Mouse (Mus musculus) liver, embryonic 11.5 days (tissue): ENCODE measurements around the gene 9930111J21Rik2. TPM values are rescaled to one million over a fixed set of nuclear protein-coding genes. Genes with fewer than 3 reads are reported as not detected.

ENCODE experiments used
- ATAC-seq: fragments of 200-750 bp; cut with Nextera tagmentation; replicated peaks from 2 replicates; pipeline ENCODE4 v1.8.0; 2017; ENCODE audit warnings: moderate number of reproducible peaks, mild to moderate bottlenecking, moderate TSS enrichment, moderate library complexity; ENCODE audit not compliant: low FRiP score
- DNase-seq: peaks from one replicate; pipeline ENCODE4 v3.0.0-alpha.2; 2017; ENCODE audit warnings: low spot score
- H3K27ac ChIP-seq: fragments of 300-500 bp; sonication (generic); 2 replicates; pipeline ENCODE4 v1.5.1; 2014; ENCODE audit warnings: mild to moderate bottlenecking, low read depth, low read length, control low read depth
- H3K27me3 ChIP-seq: fragments of 300-500 bp; sonication (generic); replicated peaks from 2 replicates; pipeline ENCODE4 v1.6.1; 2014; ENCODE audit warnings: low read length, mixed read lengths; ENCODE audit not compliant: control insufficient read depth, insufficient read depth
- H3K36me3 ChIP-seq: fragments of 300-500 bp; sonication (generic); 2 replicates; pipeline ENCODE4 v1.6.1; 2014; ENCODE audit warnings: mild to moderate bottlenecking, low read length, moderate library complexity, mixed read lengths; ENCODE audit not compliant: control insufficient read depth, insufficient read depth
- H3K4me1 ChIP-seq: fragments of 300-500 bp; sonication (generic); replicated peaks from 2 replicates; pipeline ENCODE4 v1.6.1; 2014; ENCODE audit warnings: low read length, mixed read lengths; ENCODE audit not compliant: control insufficient read depth, insufficient read depth
- H3K4me2 ChIP-seq: fragments of 300-500 bp; sonication (generic); 2 replicates; pipeline ENCODE4 v1.6.1; 2014; ENCODE audit warnings: mild to moderate bottlenecking, control low read depth, moderate library complexity
- H3K4me3 ChIP-seq: fragments of 300-500 bp; sonication (generic); 2 replicates; pipeline ENCODE4 v1.5.1; 2014; ENCODE audit warnings: low read depth, low read length, control low read depth
- H3K9ac ChIP-seq: fragments of 300-500 bp; sonication (generic); 2 replicates; pipeline ENCODE4 v1.6.1; 2014; ENCODE audit warnings: low read depth, low read length, control low read depth
- H3K9me3 ChIP-seq: fragments of 300-500 bp; sonication (generic); 2 replicates; pipeline ENCODE4 v1.6.1; 2016; ENCODE audit warnings: low read length, inconsistent platforms, mixed read lengths; ENCODE audit not compliant: control insufficient read depth
- WGBS: fragments of 180-500 bp; shearing (Covaris S2); extraction: QIAGEN DNeasy Blood & Tissue Kit; methylation state at CpG from one replicate; pipeline ENCODE4 v1.1.7; 2014; 5-methylcytosine and 5-hydroxymethylcytosine counted together
- polyA plus RNA-seq: library from polyadenylated mRNA; unstranded; fragments of >200 nt; fragmentation: Nextera tagmentation; extraction: Ambion mirVana; gene quantifications from 2 replicates; pipeline ENCODE4 v1.2.1, GENCODE M21; 2014

Gene 9930111J21Rik2
- polyA plus RNA-seq, 1 experiment from 2014 or later, result 0.30 TPM

DNA sequence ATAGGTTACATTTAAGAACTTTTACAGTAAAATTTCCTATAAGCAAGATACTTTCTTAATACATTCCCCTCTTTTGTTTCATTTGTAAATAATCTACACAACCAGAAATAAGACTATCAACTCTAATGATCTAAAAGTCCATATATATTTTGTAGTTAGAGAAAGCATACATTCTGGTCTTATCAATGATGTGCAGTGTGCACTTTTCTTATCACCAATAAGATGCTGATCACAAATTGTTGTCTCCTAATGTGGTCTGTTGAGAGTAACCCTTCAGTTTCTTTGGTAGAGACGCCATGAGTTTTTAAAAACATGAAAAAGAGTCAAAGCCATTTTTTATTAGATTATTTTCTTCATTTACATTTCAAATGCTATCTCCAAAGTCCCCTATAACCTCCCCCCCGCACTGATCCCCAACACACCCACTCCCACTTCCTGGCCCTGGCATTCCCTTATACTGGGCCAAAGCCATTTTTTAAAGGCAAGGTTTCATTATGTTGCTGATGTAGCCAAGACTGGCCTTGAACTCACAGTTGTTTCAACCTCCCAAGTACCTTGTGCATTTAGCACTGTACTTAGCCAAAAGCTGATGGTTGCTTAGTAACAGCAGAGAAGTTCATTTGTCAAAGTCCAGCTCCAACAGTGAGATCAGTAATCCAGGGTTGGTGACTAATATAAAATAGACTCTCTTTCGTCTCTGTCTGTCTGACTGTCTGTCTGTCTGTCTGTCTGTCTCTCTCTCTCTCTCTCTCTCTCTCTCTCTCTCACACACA lies 38.9 kb upstream of the 9930111J21Rik2 start:
- H3K9ac ChIP-seq, result no peak overlapping the region
- H3K9me3 ChIP-seq, result no peaks in the 10 kb centered on the region
- H3K4me3 ChIP-seq, result no peak overlapping the region
- H3K4me2 ChIP-seq, result peak overlapping the region; percentile 14; the same call in 1 of the 2 replicates
- no peaks in the 10 kb centered on the region for H3K36me3 ChIP-seq
- H3K4me1 ChIP-seq, result peaks cover 54% of the 10 kb centered on the region
- ATAC-seq (no peak; the same call in 1 of the 2 replicates), DNase-seq (no peak)
- WGBS, result 59% methylated on average over 3 of the region's 3 CpGs
- H3K27ac ChIP-seq, result no peak overlapping the region
- H3K27me3 ChIP-seq, result no peaks in the 10 kb centered on the region

DNA sequence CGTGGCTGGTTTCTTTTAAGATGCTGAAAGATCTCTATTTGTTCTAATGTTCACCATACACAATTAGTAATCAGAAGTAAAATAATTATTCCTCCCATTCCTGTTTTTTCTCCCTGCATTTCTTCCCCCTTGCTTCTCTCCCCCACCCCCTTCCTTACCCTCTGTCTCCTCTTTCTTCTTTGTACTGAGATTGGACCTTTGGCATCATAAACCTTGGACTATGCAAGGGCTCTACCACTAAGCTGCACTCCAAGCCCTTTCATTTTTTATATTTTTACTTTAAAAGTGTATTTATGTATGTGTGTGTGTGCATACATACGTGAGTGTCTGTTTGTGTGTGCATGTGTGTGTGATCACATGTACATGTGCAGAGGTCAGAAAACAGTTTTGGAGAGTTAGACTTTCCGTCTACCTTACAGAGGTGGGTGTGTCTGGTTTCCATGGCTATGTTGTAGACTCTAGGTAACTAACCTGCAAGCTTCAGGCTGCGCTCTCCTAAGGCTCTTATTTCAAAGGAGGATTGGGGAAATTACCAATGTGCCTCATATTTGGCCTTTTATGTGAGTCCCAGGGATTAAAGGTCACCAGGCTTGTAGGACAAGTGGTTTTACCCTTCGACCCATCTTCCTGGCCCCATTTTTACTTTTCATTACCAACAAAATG lies 38.1 kb upstream of the 9930111J21Rik2 start:
- peak overlapping the region; percentile 66 for H3K4me2 ChIP-seq

DNA sequence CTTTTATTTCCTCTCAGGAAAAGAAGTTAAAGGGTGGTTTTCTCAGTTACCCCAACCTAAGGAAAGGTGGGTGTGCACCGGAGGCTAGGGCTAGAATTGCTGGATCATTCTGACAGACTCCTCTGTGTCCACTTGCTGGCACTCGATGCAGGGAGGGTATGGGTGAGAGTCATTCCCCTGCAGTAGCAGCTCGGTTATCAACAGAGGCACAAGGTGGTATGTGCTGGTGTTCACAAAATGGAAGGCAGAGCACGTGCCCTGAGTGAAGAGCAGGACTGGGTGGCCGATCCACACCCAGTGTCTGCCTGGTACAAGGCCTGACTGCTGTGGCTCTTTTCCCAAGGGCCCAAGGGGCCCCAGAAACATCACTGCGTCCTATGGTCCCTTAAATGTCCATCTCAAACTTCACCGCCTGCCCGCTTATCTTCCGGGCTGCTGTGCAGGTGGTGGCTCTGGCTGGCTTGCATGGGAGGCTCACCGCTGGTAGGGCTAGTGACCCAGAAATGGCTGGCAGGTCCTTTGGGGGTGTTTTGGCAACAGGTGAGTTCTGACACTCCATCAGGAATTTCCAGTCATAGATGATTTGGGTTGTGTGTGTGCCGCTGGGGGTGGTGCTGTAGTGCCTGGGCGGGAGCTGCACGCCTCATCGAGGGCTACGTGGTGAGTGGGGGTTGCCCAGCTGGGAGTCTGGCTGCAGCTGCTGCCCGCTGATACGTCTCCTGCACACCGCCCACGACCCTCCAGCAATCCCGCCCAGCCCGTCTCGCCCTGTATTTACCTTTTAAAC lies 37.0 kb upstream of the 9930111J21Rik2 start:
- Histone ChIP-seq H3K9ac (peak overlapping the region; percentile 68), H3K4me1 (peaks cover 73% of the 10 kb centered on the region), H3K4me3 (peak overlapping the region; percentile 39), H3K36me3 (no peaks in the 10 kb centered on the region), H3K9me3 (no peaks in the 10 kb centered on the region), H3K27ac (peak overlapping the region; percentile 95), H3K4me2 (peak overlapping the region; percentile 66), H3K27me3 (no peaks in the 10 kb centered on the region)
- peak; percentile 80 for DNase-seq
- peak; percentile 92 for ATAC-seq
- 24% methylated on average over 22 of the region's 22 CpGs for WGBS

More for the DNA sequence above, 38.1 kb upstream of the 9930111J21Rik2 start:
- DNase-seq, result no peak
- no peak for ATAC-seq
- Histone ChIP-seq H3K9ac (no peak overlapping the region), H3K4me3 (no peak overlapping the region), H3K27ac (peak overlapping the region; percentile 95), H3K36me3 (no peaks in the 10 kb centered on the region), H3K27me3 (no peaks in the 10 kb centered on the region), H3K9me3 (no peaks in the 10 kb centered on the region), H3K4me1 (peaks cover 62% of the 10 kb centered on the region)
- WGBS, result 85% methylated on average over 5 of the region's 5 CpGs

DNA sequence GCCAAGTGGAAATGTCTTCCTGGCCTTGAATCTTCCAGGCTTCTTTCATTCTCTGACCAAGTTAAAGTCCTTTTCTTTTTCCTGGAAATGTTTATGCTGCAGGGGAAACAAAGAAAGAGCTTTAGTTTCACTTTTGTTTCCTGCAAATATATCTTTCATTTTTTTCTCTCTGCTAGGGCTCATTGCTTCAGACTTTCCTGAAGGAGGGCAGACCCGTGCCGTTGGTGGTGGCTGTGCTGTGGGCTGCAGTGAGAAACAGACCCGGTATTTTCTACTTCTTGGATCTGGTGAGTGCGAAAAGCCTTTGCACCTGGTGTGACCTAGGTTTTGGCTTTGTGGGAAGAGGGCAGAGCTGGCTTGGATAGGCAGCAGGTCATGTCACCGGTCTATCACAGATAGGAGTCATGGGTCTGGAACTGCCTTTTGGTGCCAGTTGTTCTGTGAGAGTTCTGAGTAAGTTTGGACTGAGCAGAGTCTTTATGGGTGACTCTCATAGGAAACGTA lies 35.9 kb upstream of the 9930111J21Rik2 start:
- Histone ChIP-seq H3K9ac (peak overlapping the region; percentile 34), H3K4me3 (no peak overlapping the region), H3K9me3 (no peaks in the 10 kb centered on the region), H3K4me1 (peaks cover 68% of the 10 kb centered on the region), H3K27me3 (no peaks in the 10 kb centered on the region), H3K4me2 (peak overlapping the region; percentile 35), H3K36me3 (no peaks in the 10 kb centered on the region), H3K27ac (peak overlapping the region; percentile 64)
- no peak for DNase-seq
- ATAC-seq, result no peak
- 73% methylated on average over 6 of the region's 6 CpGs for WGBS

DNA sequence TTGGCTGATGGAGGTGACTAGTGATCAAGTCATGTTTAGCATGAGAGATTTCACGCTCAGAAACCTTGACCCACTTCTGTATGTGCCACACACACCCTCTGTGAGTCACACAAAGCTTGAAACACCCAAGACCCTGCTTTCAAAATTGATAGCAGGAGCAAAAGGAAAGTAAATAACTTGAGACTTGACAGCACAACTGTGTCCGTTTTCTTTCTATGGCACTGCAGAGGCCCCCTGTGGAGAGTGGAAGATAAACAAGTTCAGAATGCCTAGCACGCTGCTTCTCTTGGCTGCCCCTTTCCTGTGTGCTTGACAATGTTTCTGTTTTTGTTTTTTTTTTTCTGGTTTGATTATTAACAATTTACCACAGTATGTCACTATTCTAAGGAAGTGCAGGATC lies 33.8 kb upstream of the 9930111J21Rik2 start:
- Histone ChIP-seq H3K36me3 (no peaks in the 10 kb centered on the region), H3K27me3 (no peaks in the 10 kb centered on the region), H3K4me3 (no peak overlapping the region), H3K9me3 (no peaks in the 10 kb centered on the region), H3K9ac (peak overlapping the region; percentile 47), H3K4me2 (no peak overlapping the region; the same call in 1 of the 2 replicates), H3K4me1 (peaks cover 50% of the 10 kb centered on the region), H3K27ac (peak overlapping the region; percentile 71)
- ATAC-seq (no peak), DNase-seq (no peak)
- WGBS, result 40% methylated on average over 3 of the region's 3 CpGs

DNA sequence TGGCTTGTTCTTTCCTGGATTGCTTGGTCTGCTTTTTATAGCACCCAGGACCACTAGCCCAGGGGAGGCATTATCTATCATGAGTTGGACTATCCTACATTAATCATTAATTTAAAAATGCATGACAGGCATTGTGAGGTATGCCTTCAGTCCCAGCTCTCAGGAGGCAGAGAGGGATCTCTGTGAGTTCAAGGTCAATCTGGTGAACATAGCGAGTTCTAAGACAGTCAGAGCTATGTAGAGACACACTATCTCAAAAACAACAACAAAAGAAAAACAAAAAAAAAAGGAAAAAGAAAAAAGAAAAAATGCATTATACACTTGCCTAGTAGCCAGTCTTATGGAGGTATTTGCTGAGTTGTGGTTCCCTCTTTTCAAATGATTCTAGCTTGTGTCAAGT lies 33.3 kb upstream of the 9930111J21Rik2 start:
- Histone ChIP-seq H3K4me1 (peaks cover 48% of the 10 kb centered on the region), H3K4me2 (no peak overlapping the region; the same call in 1 of the 2 replicates)

DNA sequence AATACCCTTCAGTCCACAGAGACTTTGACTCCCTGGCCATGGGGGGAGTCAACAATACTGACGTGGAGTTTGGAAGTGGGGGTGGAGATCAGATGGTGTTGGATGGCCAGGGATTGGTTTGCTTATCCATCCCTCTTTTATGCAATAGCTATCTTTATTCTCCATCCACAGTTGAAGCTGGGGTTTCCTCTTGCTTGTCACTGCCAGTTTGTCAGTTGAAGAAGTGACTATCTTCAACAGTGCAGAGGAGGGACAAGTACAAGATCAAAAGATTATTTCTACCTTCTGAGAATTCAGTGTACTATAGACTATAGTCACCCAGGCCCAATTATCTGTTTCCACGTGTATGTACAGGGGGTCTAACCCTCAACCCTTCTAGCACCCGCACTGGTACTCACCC lies 32.8 kb upstream of the 9930111J21Rik2 start:
- ATAC-seq (peak; percentile 61), DNase-seq (no peak)
- Histone ChIP-seq H3K27me3 (no peaks in the 10 kb centered on the region), H3K9me3 (no peaks in the 10 kb centered on the region), H3K36me3 (no peaks in the 10 kb centered on the region), H3K9ac (no peak overlapping the region), H3K4me2 (no peak overlapping the region), H3K4me3 (no peak overlapping the region), H3K27ac (peak overlapping the region; percentile 71), H3K4me1 (peaks cover 43% of the 10 kb centered on the region)
- WGBS, result 33% methylated on average over 3 of the region's 3 CpGs

More for the DNA sequence above, 33.3 kb upstream of the 9930111J21Rik2 start:
- Histone ChIP-seq H3K4me3 (no peak overlapping the region), H3K27me3 (no peaks in the 10 kb centered on the region), H3K27ac (peak overlapping the region; percentile 71), H3K9ac (peak overlapping the region; percentile 47), H3K9me3 (no peaks in the 10 kb centered on the region), H3K36me3 (no peaks in the 10 kb centered on the region)
- WGBS, result 67% methylated on average over 1 of the region's 1 CpGs
- DNase-seq (no peak), ATAC-seq (no peak)

DNA sequence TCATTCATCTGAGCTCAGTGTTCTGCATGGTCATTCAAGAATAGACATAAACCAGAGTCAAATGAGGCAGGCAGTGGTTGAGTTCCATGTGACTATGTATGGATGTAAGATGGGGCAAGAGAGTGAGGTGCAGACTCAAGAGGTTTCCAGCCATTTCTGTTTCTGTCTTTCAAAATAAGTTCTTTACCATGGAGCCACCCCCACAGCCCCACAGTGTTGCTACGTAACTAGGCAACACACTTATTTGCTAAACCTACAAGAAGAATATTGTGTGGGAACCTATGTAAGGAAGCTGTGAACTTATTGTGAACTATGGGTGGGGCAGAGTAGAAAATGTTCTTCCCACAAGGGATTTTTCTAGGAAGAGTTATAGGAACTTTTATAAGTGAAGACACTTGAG lies 32.1 kb upstream of the 9930111J21Rik2 start:
- H3K36me3 ChIP-seq, result no peaks in the 10 kb centered on the region
- WGBS, result 87% methylated on average over 1 of the region's 1 CpGs
- no peak overlapping the region for H3K4me2 ChIP-seq
- no peaks in the 10 kb centered on the region for H3K9me3 ChIP-seq
- ATAC-seq (no peak), DNase-seq (no peak)
- H3K4me3 ChIP-seq, result no peak overlapping the region
- peak overlapping the region; percentile 36 for H3K27ac ChIP-seq
- peaks cover 39% of the 10 kb centered on the region for H3K4me1 ChIP-seq
- no peaks in the 10 kb centered on the region for H3K27me3 ChIP-seq
- no peak overlapping the region for H3K9ac ChIP-seq
